Mouse (Mus musculus): ENCODE measurements around the gene Ubac1.

DNA sequence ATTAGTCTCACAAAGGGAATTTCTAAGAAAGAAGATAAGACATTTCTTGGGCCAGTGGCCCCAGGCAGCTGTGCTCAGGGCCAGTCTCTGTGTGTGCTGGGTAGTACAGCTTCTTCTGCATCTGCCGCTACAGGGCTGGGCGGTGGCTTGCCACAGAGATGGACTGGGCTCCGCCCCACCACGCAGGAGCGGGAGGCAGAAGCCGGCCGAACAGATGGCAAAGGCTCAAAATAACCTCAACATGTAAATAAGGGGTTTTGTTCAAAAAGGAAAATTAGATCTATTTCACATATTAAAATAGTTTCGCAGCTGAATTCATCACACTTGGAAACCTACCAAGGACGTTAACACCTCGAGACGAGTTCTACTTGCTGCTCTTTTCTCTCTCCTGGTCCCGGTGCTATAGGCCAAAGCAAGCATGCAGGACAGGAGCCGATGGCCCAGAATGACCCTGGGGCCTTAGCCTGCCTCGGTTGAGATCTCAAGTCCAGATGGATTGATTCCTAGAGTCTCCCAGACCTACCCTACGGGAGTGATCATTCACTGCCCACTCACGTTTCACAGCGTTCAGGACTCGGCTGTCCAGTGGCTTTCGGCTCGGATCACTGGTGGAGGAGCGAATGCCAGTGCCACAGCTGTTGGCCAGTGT lies 39.6 kb upstream of the Ubac1 start:
- TF ChIP-seq CTCF (IDR thresholded peaks at IDR 0.05; ENCODE audit: low read depth, low read length) (no peak), POLR2A (IDR thresholded peaks at IDR 0.05; ENCODE audit: extremely low read depth, insufficient read depth, low read length) (no peak)

Data from liver, adult 2 months (tissue).